Mouse (Mus musculus): ENCODE measurements around the gene Fam71e1.

GRCm38 (mm10) chr7:44546274-44546673, 49.9 kb downstream of the Fam71e1 start:
- TF ChIP-seq CTCF (IDR thresholded peaks at IDR 0.05; ENCODE audit: borderline replicate concordance, control insufficient read depth, extremely low read depth, insufficient read depth, low read length, poor library complexity): no peak
- no peak for TF ChIP-seq POLR2A (IDR thresholded peaks at IDR 0.05; ENCODE audit: control insufficient read depth, extremely low read depth, insufficient read depth, low read length, poor library complexity)
